ENCODE assay signal across 8 mouse cellular contexts in the genomic region with DNA sequence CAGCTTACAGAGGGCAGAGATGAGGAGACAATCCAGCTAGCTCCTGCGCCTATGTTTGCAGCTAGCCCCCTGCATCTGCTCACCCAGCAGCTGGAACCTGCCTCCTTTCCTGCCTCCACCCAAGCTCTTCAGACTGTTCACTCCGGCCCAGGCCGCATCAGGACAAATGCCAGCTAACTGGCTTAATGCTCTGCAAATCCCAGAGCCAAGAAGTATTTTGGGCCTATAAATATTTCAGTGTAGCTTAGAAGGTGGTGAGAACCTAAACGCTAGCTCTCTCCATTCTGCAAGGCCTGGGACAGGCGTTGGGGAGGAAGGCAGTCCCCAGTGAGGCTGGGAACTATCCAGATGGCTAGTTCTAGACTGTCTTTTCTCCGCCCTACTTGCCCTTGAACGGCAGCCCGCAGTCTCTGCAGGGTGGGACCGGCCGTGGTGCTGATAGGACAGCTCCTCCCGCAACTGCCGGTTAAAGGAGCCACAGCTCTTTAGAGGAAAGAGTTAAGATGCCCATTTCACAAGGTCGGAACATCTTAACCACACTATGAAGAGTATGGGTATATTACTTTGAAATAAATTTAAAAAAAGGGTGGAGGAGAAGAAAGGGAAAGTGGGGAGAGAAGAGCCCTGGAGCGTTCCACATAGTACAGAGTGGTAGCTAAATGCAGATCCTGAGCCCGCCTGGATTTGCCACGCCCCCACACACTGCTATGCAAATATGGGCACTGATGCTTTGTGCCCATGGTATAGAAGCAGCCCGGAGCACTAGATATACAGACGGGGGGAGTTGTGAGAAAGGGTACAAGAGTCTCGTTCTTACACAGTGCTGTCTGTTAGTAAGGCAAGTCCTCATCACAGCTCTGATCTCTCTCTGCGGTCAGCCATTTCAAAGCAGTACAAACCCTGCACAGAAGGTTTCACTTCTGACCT. TPM values are rescaled to one million over a fixed set of nuclear protein-coding genes. Genes with fewer than 3 reads are reported as not detected.
DNase-seq lines count a peak whose midpoint lies in the region; ATAC-seq and TF ChIP-seq lines count a peak whose summit lies in the region.

No protein-coding gene starts in this region.

- TF ChIP-seq CTCF in lung, adult 2 months (IDR thresholded peaks at IDR 0.05; ENCODE audit: insufficient read depth, low read length): no peak

- H3K27ac ChIP-seq in embryonic facial prominence, embryonic 12.5 days: no peak overlapping the region
- no peak overlapping the region for H3K27ac ChIP-seq in neural tube, embryonic 14.5 days (ENCODE audit: low read depth, low read length)

- TF ChIP-seq POLR2A in lung, adult 2 months (IDR thresholded peaks at IDR 0.05; ENCODE audit: borderline replicate concordance, extremely low read depth, low read depth, low read length): no peak

- H3K36me3 ChIP-seq in embryonic facial prominence, embryonic 12.5 days: no peaks in the 10 kb centered on the region
- no peaks in the 10 kb centered on the region for H3K36me3 ChIP-seq in neural tube, embryonic 14.5 days (ENCODE audit: control insufficient read depth, insufficient read depth, low read length)

- H3K4me1 ChIP-seq in embryonic facial prominence, embryonic 12.5 days: 0 out of 2 replicates have a peak, but pooled peaks cover 3% of the 10 kb centered on the region
- H3K4me1 ChIP-seq in lung, adult 2 months (ENCODE audit: control insufficient read depth, insufficient read depth, low read length): peaks cover 2% of the 10 kb centered on the region; the same call in 1 of the 2 replicates
- H3K4me1 ChIP-seq in neural tube, embryonic 14.5 days (ENCODE audit: control insufficient read depth, insufficient read depth, low read length): 0 out of 2 replicates have a peak, but pooled peaks cover 10% of the 10 kb centered on the region

- 17% methylated on average over 20 of the region's 20 CpGs for WGBS in embryonic facial prominence, embryonic 12.5 days
- 24% methylated on average over 20 of the region's 20 CpGs for WGBS in lung, adult 2 months
- 14% methylated on average over 20 of the region's 20 CpGs for WGBS in neural tube, embryonic 14.5 days

- no peak overlapping the region for H3K4me3 ChIP-seq in embryonic facial prominence, embryonic 12.5 days
- H3K4me3 ChIP-seq in lung, adult 2 months (replicated peaks; ENCODE audit: extremely low read depth, low read depth, low read length): no peak overlapping the region
- H3K4me3 ChIP-seq in neural tube, embryonic 14.5 days (ENCODE audit: low read depth, low read length): no peak overlapping the region

- H3K27me3 ChIP-seq in embryonic facial prominence, embryonic 12.5 days: no peaks in the 10 kb centered on the region; the same call in 1 of the 2 replicates
- no peaks in the 10 kb centered on the region for H3K27me3 ChIP-seq in neural tube, embryonic 14.5 days (ENCODE audit: control insufficient read depth, insufficient read depth, low read length)

- DNase-seq in B cell, adult 2 months: peak; percentile 50 to 53
- DNase-seq in adrenal gland, postnatal 14 days: peak; percentile 86
- peak; percentile 67 to 72 for DNase-seq in heart, adult 9 months (ENCODE audit: low spot score in 2 of 2)
- peak; percentile 47 for DNase-seq in kidney, adult 9 months
- DNase-seq in lung, adult 2 months: peak; percentile 27
- peak; percentile 33 for DNase-seq in thymus, postnatal 25 days

- no peak overlapping the region for H3K9ac ChIP-seq in embryonic facial prominence, embryonic 12.5 days
- no peak overlapping the region for H3K9ac ChIP-seq in neural tube, embryonic 14.5 days (replicated peaks; ENCODE audit: low read depth, low read length)

- no peak overlapping the region for H3K4me2 ChIP-seq in embryonic facial prominence, embryonic 12.5 days (replicated peaks)
- H3K4me2 ChIP-seq in neural tube, embryonic 14.5 days (ENCODE audit: low read depth, low read length): no peak overlapping the region

- peak; percentile 35; the same call in 1 of the 2 replicates for ATAC-seq in embryonic facial prominence, embryonic 12.5 days (ENCODE audit: insufficient number of reproducible peaks, insufficient read depth, low FRiP score, low TSS enrichment)
- ATAC-seq in neural tube, embryonic 14.5 days (ENCODE audit: low read depth): peak; percentile 67

- no peaks in the 10 kb centered on the region for H3K9me3 ChIP-seq in embryonic facial prominence, embryonic 12.5 days
- H3K9me3 ChIP-seq in neural tube, embryonic 14.5 days (ENCODE audit: control insufficient read depth, low read length): no peaks in the 10 kb centered on the region

RNA-seq across cellular contexts. Expression of a gene that starts 8.9 kb away (rescaled TPM):
- 20.6 and 24.8 TPM in 2 replicates for total RNA-seq in adrenal gland, postnatal 14 days (2021)
- polyA plus RNA-seq in embryonic facial prominence, embryonic 12.5 days (2016; fragmentation: Nextera tagmentation; extraction: Ambion mirVana): 18.6 and 19.6 TPM in 2 replicates
- polyA plus RNA-seq in lung, adult 2 months (2012; rRNA removed): 19.8 and 21.2 TPM in 2 replicates
- polyA plus RNA-seq in neural tube, embryonic 14.5 days (2014; fragmentation: Nextera tagmentation; extraction: Ambion mirVana): 61.2 and 64.9 TPM in 2 replicates

Comparison
In these comparisons a context has a peak if more than half of its experiments do, and no peak if none do; other contexts are left out.
1. DNase-seq: peak in every context shown above with its lines; median percentile 86 in adrenal gland, postnatal 14 days; 70 in heart, adult 9 months; 52 in B cell, adult 2 months; 47 in kidney, adult 9 months; 33 in thymus, postnatal 25 days; 27 in lung, adult 2 months.